9 mouse cellular contexts compared by ENCODE assay signal in the genomic region with DNA sequence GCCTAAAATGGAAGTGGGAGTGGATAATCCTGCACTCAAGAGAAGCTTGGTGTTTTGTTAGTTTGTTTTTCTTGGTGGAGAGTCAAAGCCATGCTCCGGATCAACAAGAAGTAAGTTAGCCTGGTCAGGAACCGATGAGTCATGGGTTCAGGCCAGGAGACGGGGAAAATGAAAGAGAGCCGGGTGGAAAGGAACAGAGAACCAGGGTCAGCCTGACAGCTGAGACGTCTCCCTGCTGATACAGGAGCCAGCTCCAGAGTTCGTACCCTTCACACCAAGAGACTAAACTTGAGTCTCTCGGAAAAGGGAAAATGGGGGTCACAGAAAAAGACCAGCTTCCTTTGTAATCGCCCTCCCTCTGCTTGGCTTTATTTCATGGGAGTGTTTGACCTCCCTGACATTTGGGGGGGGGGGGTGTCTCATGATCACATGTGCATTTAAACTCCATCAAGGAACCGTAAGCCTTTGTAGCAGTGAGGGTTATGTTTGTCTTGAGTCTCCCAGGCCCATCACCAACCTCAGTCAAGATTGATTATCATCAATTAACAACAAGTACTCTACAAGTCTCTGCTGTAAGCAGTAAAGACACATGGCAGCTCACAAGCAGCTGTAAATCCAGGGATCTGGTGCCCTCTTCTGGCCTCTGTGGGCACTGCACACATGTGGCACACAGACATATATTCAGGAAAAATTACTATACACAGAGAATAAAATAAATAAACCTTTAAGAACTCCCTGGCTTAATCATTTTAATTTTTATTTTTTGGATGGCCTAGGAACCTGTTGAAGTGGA. TPM values are rescaled to one million over a fixed set of nuclear protein-coding genes. Genes with fewer than 3 reads are reported as not detected.
DNase-seq lines count a peak whose midpoint lies in the region; ATAC-seq and TF ChIP-seq lines count a peak whose summit lies in the region.
"Had no signal": no experiment of that assay in that cellular context is flagged by ENCODE, and none has a peak within 500 bp of the region (broad histone marks: within the 10 kb centered on the region; RNA-seq: fewer than 3 reads in every experiment).

No protein-coding gene starts in this region.

- no peaks in the 10 kb centered on the region for H3K36me3 ChIP-seq in G1E (replicated peaks)
- no peaks in the 10 kb centered on the region for H3K36me3 ChIP-seq in heart, embryonic 13.5 days
- no peaks in the 10 kb centered on the region for H3K36me3 ChIP-seq in stomach, postnatal 0 days (ENCODE audit: control insufficient read depth, insufficient read depth, low read length)
- H3K36me3 ChIP-seq: embryonic facial prominence, embryonic 15.5 days had no signal

- TF ChIP-seq EP300 in stomach, postnatal 0 days (optimal IDR thresholded peaks at IDR 0.05): no peak

- TF ChIP-seq CTCF in G1E (IDR thresholded peaks at IDR 0.05; ENCODE audit: low read depth, low read length): peak; percentile 12; the same call in 1 of the 2 replicates
- TF ChIP-seq CTCF in stomach, postnatal 0 days (IDR thresholded peaks at IDR 0.05; ENCODE audit: low read depth): peak; percentile 87

- H3K4me1 ChIP-seq in G1E (ENCODE audit: insufficient read depth, low read depth, low read length): no peaks in the 10 kb centered on the region
- H3K4me1 ChIP-seq in heart, embryonic 13.5 days: no peaks in the 10 kb centered on the region
- H3K4me1 ChIP-seq in stomach, postnatal 0 days (replicated peaks; ENCODE audit: control insufficient read depth, insufficient read depth): no peaks in the 10 kb centered on the region
- H3K4me1 ChIP-seq: embryonic facial prominence, embryonic 15.5 days had no signal

- ATAC-seq in G1E (ENCODE audit: extremely low read depth, insufficient number of reproducible peaks, low FRiP score, poor library complexity, severe bottlenecking): no peak
- ATAC-seq in heart, embryonic 13.5 days (ENCODE audit: extremely low read depth, insufficient number of reproducible peaks, low FRiP score, low TSS enrichment): no peak
- ATAC-seq in megakaryocyte-erythroid progenitor cell, adult 5-6 weeks (replicated peaks; ENCODE audit: low FRiP score, low TSS enrichment, poor library complexity, severe bottlenecking): peak; percentile 56
- no peak for ATAC-seq in stomach, postnatal 0 days (ENCODE audit: low FRiP score, low TSS enrichment)

- no peak overlapping the region for H3K4me2 ChIP-seq in heart, embryonic 13.5 days
- no peak overlapping the region for H3K4me2 ChIP-seq in stomach, postnatal 0 days (replicated peaks; ENCODE audit: low read depth)
- H3K4me2 ChIP-seq: embryonic facial prominence, embryonic 15.5 days had no signal

- no peaks in the 10 kb centered on the region for H3K27me3 ChIP-seq in G1E (ENCODE audit: insufficient read depth, low read length)
- no peaks in the 10 kb centered on the region for H3K27me3 ChIP-seq in heart, embryonic 13.5 days (replicated peaks)
- no peaks in the 10 kb centered on the region for H3K27me3 ChIP-seq in stomach, postnatal 0 days (ENCODE audit: control insufficient read depth, insufficient read depth, low read length)
- H3K27me3 ChIP-seq: embryonic facial prominence, embryonic 15.5 days had no signal

- H3K9ac ChIP-seq in heart, embryonic 13.5 days: no peak overlapping the region
- no peak overlapping the region for H3K9ac ChIP-seq in stomach, postnatal 0 days (ENCODE audit: low read length)
- H3K9ac ChIP-seq: embryonic facial prominence, embryonic 15.5 days had no signal

- WGBS in heart, embryonic 13.5 days: 52% methylated on average over 9 of the region's 9 CpGs
- 41% methylated on average over 9 of the region's 9 CpGs for WGBS in stomach, postnatal 0 days

- H3K27ac ChIP-seq in heart, embryonic 13.5 days (replicated peaks): 0 out of 2 replicates have a peak overlapping the region, but pooled peaks have one; percentile 24
- no peak overlapping the region for H3K27ac ChIP-seq in stomach, postnatal 0 days (replicated peaks)
- H3K27ac ChIP-seq: embryonic facial prominence, embryonic 15.5 days had no signal

- H3K4me3 ChIP-seq in G1E (ENCODE audit: low read depth, low read length): no peak overlapping the region
- no peak overlapping the region for H3K4me3 ChIP-seq in heart, embryonic 13.5 days
- H3K4me3 ChIP-seq in stomach, postnatal 0 days (ENCODE audit: low read depth, low read length): no peak overlapping the region
- H3K4me3 ChIP-seq: embryonic facial prominence, embryonic 15.5 days had no signal

- DNase-seq in gastrocnemius, adult 18-20 months (ENCODE audit: low spot score): peak; percentile 20
- DNase-seq in gastrocnemius, postnatal 25 days: no peak
- no peak for DNase-seq in G1E (ENCODE audit: low spot score)
- DNase-seq in cerebellum, postnatal 25 days: peak; percentile 42 to 61
- DNase-seq in kidney, postnatal 36 days: peak; percentile 51 to 76
- peak; percentile 74 for DNase-seq in stomach, postnatal 0 days (ENCODE audit: low spot score)

- peaks cover 20% of the 10 kb centered on the region for H3K9me3 ChIP-seq in G1E (replicated peaks)
- H3K9me3 ChIP-seq in heart, embryonic 13.5 days: 0 out of 2 replicates have a peak, but pooled peaks cover 9% of the 10 kb centered on the region
- no peaks in the 10 kb centered on the region for H3K9me3 ChIP-seq in stomach, postnatal 0 days (ENCODE audit: control insufficient read depth, low read length)
- H3K9me3 ChIP-seq: embryonic facial prominence, embryonic 15.5 days had no signal

RNA-seq across cellular contexts. Expression of a gene that starts 59.7 kb away (rescaled TPM):
- under 1 TPM; 0.05 to 0.26 TPM for total RNA-seq in gastrocnemius, adult 18-20 months (2021)
- 1 to 10 TPM; 1.0 to 1.1 TPM for total RNA-seq in gastrocnemius, postnatal 25 days (2021)
- total RNA-seq in G1E (2014; fragmentation: Nextera tagmentation) (92.3 and 115 TPM in 2 replicates), G1E (2017) (42.3 and 43.9 TPM in 2 replicates)
- 3.6 and 4.6 TPM in 2 replicates for polyA plus RNA-seq in G1E (2012)
- 59.5 and 61.8 TPM in 2 replicates for polyA plus RNA-seq in heart, embryonic 13.5 days (2015; fragmentation: Nextera tagmentation; extraction: Ambion mirVana)
- 29.4 and 51.5 TPM in 2 replicates for total RNA-seq in megakaryocyte-erythroid progenitor cell, adult 5-6 weeks (2014; fragmentation: Nextera tagmentation)
- 31.2 and 36.0 TPM in 2 replicates for total RNA-seq in megakaryocyte-erythroid progenitor cell, adult 5-6 weeks (2017)
- polyA plus RNA-seq in stomach, postnatal 0 days (2015; fragmentation: Nextera tagmentation; extraction: Ambion mirVana): 16.5 and 21.7 TPM in 2 replicates

Comparison
In these comparisons a context has a peak if more than half of its experiments do, and no peak if none do; other contexts are left out.
1. DNase-seq: peak in gastrocnemius, adult 18-20 months (single experiment), cerebellum, postnatal 25 days (2 of 2), kidney, postnatal 36 days (2 of 2) and stomach, postnatal 0 days (single experiment); none in gastrocnemius, postnatal 25 days (single experiment) and G1E (single experiment).
2. RNA of a gene that starts 59.7 kb away (total RNA-seq): 42.3 to 115 TPM in G1E and 29.4 to 51.5 TPM in megakaryocyte-erythroid progenitor cell, adult 5-6 weeks; 1.0 to 1.1 TPM in gastrocnemius, postnatal 25 days and 0.05 to 0.26 TPM in gastrocnemius, adult 18-20 months; every median in the first group is over 10 times any median in the second.